Mouse (Mus musculus): ENCODE measurements around the gene Phf7.

DNA sequence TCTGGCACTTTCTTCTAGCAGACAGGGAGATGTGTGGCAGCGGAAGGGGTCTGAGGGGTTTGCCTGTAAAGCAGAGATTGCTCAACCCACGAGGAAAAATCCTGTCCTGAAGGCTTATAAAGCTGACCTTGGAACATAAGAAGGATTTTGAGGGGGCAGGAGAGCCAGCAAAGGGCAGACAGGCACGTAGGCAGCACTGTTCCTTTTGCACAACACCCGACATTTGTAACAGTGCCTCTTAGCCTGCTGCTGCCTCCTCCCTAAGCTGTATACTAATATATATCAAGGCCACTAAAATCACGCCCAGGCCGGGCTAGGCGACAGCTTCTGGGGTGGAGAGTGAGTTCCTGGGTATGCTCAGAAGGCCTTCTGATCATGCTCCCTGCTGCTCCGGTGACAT, 20.7 kb downstream of the Phf7 start:
- TF ChIP-seq CTCF (IDR thresholded peaks at IDR 0.05; ENCODE audit: borderline replicate concordance, extremely low read depth, insufficient read depth, insufficient read length) = no peak
- TF ChIP-seq POLR2A (IDR thresholded peaks at IDR 0.05; ENCODE audit: borderline replicate concordance, extremely low read depth, insufficient read depth, insufficient read length, poor library complexity, severe bottlenecking) = no peak

Measured in brain, embryonic 14.5 days (tissue).